Mouse (Mus musculus) WW6 (cell line): ENCODE data around the gene Cd46.

Source experiments
- DNase-seq: peaks from one replicate; pipeline ENCODE4 v3.0.0-alpha.2; 2013; ENCODE audit warnings: low read depth, low spot score

Cd46 gene

GRCm38 (mm10) chr1:195092220-195092720 lies at the start of gene Cd46:
Gene Cd46, minus strand, starts transcription at chr1:195092249.
- peak; percentile 49 for DNase-seq

DNA sequence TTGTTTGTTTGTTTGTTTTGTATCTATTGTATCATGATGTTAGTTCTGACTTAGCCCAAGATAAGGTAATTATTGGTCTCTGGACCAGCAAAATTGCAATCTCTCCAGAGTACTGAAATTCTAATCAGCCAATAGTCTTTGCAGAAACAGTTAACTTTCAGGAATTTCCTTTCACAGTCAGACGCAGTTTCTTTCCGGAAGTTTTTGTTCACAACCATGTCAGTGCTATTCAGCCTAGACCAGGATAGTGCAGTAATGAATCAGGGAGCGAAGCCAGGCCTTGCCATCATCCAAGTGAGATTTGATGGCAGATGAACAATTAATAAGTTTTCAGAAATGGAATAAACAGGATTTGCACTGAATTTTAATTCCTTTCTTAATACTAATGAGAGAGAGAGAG lies 40.0 kb upstream of the Cd46 start:
- no peak for DNase-seq

- no peak for DNase-seq
Observed at GRCm38 (mm10) chr1:195131675-195132015, 39.6 kb upstream of the Cd46 start.

GRCm38 (mm10) chr1:195130953-195131674 lies 39.1 kb upstream of the Cd46 start, which contains the start of gene Cr1l:
Gene Cr1l, minus strand, starts transcription at chr1:195131586.
- peak; percentile 59 for DNase-seq

DNA sequence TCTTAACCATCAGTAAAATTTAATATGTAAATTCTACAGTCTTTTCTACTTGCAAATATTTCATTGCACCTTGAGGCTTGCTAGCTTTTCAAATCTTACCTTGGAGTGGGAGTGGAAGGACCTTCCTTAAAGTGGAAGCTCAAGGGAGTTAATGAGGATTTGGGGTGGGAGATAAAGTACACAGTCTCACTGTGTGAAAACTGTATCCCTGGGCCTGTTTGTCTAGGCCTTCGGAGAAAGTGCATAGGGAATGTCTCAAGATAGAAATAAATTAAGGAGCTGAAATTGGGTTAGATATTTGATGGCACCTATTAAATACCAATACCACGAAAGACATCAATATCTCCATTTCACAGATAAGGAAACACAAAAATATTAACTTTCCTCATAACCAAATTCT lies 38.4 kb upstream of the Cd46 start:
- no peak for DNase-seq

DNA sequence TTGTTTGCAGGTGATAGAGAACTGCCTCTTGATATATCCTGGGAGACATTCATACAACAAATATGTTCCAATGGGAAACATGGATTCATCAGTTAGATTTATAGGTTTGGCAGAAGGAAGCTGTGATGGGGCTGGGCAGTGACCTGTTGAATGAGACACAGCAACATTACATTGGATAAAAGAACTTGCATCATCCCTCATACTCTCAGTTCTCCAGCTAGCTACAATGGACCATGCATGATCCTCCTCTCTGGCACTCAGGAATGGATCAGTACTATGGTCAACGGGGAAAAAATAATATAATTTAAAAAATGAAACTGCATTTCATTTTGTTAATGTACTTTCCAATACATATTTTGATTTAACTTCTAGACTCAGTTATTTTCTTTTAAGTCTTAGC lies 37.8 kb upstream of the Cd46 start:
- DNase-seq = no peak

GRCm38 (mm10) chr1:195114414-195114813 lies 22.4 kb upstream of the Cd46 start:
- DNase-seq = no peak

- DNase-seq = no peak
Observed at GRCm38 (mm10) chr1:195113621-195114020, 21.6 kb upstream of the Cd46 start.

DNA sequence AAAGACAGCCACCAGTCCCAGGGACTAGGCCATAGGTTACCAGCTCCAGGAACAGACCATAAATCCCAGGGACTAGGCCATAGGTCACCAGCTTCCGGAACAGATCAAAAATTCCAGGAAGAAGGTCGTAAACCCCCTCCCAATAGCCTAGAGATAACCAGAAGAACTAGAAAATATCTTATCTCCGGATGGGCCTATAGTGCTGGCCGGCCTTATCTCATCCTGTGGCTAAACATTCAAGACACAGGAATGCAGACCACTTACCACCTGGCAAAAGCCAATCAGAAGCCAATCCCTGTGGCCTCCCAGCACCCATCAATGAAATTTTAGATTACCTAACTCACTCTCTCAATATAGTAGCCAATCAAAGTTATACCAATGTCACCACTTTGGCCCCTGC lies 8.6 kb upstream of the Cd46 start:
- DNase-seq = no peak

DNA sequence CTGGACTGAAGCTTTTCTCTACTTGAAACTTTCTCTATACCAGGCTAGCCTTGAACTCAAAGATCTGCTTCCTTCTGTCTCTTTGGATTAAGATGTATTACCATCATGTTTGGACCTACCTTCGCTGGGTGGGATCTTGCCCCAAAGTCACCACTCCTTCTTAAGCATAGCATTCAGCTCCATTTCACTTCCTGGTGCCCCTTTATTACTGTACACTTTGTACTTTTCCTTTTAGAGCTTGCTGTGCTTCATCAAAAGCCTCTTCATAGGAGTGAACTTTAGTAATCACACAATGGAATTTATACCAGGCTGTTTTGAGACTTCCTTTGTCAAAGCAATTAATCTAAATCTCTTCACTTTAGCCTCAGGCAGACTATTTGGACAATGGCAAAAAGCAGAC lies 6.0 kb upstream of the Cd46 start:
- DNase-seq = no peak

DNA sequence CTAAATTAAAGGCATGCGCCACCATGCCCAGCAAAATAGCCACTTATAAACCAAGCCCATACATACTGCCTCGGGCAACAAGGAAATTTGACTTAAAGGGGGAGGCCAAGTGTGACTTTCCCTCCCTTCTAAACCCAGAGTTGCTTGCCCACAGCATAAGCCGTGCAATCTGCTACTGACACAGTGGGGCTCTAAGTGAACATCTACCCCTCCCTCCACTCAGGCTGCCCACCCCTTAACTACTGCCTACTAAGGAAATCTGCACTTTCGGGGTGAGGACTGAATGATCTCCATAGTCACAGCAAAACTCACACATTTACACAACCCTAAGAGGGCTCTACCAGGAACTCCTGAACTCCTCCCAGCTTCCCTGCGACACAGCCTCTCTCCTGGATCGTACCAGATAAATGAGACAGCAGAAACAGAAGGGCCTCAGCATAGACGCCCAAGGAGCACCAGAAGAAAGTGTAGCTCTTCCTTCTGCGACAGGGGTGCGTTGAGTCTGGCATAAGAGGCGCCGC lies 290 bp downstream of the Cd46 start:
- DNase-seq = no peak

DNA sequence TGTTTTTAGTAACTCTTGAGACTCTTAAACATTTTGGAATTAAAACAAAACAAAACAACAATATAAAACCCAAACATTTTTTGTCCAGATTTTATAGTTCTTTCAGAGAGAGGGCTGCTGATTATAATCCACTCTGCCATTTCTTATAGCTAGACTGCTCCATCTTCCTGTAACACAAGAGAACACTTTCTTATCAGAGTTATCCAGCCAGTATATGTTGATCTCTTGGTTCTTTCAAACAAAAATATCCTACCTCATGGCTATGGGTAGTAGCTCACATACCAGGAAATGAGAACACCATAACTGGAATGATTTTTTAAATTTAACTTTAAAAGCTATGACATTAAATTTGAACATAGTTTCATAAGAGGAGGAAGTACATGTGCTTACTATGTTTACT lies 9.9 kb downstream of the Cd46 start:
- DNase-seq = no peak

DNA sequence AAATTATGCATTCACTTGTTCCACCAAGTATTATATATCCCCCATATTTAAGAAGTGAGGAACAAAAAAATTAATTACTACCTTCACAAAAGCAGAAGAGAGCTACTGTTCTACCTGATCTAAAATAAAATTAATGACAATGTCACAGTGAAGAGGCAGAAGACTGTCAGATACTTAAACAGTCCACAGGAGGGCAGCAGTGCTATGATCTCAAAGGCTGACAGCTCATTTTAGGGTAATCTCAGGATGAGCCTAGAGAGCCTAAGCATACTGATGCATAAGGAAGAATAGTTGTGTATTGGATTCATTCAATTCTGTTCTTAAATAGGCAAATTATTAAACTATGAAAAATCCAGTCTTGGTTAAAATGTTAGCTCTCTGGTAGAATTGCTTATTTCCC lies 51.6 kb downstream of the Cd46 start:
- no peak for DNase-seq

- no peak for DNase-seq
Observed at GRCm38 (mm10) chr1:195038386-195038785, 53.7 kb downstream of the Cd46 start.

DNA sequence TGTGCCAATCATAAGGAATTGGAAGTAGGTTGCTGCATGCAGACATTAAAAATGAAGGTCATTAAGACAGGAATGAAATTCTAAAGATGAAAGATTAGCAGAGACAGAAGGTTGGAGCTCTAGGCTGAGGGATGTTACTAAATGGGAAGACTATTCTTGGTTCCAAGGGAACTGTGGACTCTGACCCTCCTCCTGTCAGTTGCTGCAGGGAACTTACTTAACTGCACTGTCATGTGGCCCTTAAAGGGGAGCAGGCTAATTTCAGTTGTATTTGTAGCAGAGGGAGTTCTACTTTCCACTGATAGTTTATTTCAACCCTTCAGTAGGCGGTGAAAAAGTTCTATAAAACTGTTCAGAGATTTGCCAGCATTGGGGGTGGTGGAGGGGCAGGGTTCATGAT lies 54.1 kb downstream of the Cd46 start:
- DNase-seq = no peak

DNA sequence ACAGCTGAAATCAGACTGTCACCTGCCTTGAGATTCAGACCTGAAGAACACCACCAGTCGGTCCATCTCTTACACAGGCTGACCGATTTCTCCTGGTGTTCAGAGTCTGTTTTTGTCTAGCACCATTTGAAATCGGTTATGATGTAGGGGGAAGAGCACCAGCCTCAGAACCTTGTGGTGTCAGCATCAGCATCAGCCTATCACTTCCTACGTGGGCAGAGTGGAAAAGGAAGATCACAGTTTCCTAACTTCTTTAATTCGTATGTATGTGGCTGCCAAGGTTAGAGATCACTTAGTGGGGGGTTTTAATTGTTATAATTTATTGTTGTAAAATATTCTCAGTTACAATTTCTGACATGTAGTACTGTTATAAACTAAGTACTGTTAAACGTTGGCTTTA lies 54.6 kb downstream of the Cd46 start:
- no peak for DNase-seq

DNA sequence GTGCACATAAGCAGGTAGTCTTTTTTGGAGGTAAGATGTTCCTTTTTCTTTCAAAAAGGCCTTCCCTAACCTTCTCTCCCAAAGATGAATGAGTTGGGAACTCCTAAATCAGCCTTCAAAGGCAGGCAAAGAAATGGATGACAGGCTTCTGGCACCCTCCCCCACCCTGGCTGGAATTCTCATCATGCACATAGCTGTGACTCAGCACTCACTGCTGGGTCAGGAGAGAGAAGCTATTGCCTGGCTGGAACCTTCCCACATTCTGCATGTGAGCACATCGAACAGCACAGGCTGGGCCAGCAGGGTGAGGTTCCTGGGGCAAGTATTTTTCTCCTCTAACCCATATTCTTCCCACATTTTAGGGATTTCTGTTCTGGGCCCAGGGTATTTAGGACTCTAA lies 58.1 kb downstream of the Cd46 start:
- no peak for DNase-seq

DNA sequence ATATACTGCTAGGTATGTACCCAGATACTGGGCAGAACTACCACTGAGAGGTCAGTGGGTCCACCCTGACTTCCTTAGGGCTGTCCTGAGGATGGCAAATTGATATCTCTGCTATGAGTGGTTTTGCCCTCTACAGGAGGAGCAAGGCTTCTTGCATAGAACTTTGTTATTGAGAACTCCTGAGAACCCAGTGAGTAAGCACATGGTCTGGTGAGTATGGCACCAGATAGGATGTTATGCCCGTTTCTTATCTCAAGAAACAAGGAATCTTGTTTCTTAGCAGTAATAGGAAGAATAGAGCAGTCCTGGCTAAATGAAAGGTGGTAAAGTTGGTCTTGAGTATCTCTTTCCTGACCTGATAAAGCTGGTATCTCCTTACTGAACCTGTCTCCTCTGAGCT lies 59.3 kb downstream of the Cd46 start:
- DNase-seq = no peak

- DNase-seq = no peak
Observed at GRCm38 (mm10) chr1:195031786-195032185, 60.3 kb downstream of the Cd46 start.

GRCm38 (mm10) chr1:195027507-195027906 lies 64.5 kb downstream of the Cd46 start:
- no peak for DNase-seq

DNA sequence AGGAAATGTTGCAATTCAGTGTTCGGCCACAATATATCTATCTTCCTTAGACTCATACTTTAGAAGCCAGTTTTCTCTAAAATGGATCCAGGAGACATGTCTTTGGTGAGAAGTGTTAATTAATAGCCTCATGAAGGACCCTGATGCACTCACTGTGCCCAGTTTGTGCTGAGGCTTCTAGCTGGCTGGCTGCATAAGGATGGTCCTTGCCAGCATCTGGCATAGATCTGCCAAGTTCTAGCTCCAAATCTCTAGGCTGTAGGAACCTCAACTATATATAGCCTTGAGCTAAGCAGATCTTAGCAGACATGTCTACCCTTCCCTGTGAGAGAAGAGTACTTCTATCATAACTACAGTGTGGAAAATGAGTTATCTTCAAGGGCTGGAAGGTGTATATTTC lies 68.2 kb downstream of the Cd46 start:
- no peak for DNase-seq

DNA sequence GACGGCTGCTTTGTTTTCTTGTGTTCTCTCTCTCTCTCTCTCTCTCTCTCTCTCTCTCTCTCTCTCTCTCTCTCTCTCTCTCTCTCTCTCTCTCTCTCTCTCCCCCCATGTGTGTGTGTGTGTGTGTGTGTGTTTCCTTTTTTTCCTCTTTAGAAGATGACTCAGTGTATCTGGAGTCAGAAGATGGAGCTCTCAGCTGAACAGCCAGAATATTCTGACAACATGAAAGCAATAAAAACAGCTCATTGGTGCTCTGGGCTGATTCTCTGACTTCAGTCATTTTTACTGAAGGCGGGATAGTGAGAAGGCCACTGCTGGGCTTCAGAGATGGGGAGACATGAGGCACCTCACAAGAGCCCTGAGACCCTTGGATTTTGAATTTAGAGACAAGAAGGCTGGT lies 70.2 kb downstream of the Cd46 start:
- DNase-seq = no peak

DNA sequence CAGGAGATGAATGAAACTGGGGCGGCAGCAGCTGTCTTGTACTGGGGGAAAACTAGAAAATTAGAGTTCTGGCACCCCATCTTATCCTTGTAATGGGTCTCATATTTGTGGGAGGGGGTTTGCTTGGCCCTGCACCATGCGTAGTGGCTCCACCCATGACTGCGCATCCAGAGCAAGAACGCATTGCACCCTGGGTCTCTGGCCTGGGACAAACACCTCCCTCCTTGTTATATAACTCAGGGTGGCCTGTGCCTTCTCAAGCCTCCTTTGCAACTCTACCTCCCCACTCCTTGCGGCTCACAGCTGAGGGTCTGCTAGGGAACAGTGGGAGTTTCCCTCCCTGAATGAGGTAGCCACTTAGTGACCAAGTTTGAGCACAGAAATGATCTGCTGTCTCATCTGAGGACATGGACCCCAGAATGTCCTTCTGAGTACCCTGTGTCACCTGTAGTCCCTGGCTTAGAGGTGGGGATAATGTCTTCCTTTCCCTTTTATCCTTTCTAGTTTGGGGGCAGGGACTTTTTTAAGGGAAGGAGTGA lies 72.9 kb downstream of the Cd46 start:
- no peak for DNase-seq
